Mouse (Mus musculus): ENCODE measurements at regions not wholly inside any gene's neighbourhood (a gene's known extent, or its start where the extent isn't known, plus 50 kb on each side); places are given as distances from the start of the nearest gene placed in this dataset.

DNA sequence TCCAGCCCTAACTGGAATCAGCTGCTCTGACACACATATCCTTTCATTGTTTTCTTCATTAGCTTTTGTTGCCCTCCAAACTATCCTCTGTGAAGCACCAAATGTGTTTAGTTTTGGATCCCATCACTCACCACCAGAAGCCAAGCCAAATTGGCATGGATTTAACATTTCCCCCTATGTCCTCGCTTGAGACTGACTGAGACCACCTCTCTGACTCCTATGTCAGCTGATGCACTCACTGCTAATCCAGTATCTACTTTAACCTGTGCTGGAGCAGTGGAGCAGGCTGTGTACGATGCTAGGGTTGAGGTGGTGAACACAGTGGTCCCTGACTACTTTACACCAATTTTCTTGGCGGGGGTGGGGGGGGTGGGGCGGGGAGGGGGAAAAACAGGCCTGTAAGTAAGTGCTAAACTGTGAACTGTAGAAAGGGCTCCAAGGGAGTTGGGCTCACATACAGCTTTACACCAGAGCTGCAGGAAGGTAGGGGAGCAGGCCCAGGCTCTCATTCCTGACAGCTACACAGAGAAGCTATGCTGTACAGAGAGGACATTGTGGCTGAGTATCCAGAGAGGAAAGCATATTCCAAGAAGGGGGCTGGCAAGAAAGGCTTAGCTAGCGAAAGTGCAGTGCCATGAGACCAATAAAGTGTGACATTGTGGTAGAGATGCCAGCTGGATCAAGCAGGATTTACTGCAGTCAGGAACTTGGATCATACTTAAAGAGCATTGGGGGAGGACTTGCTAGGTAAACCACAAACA lies 87.9 kb upstream of the Arhgap21 start:
- no peak for DNase-seq

DNA sequence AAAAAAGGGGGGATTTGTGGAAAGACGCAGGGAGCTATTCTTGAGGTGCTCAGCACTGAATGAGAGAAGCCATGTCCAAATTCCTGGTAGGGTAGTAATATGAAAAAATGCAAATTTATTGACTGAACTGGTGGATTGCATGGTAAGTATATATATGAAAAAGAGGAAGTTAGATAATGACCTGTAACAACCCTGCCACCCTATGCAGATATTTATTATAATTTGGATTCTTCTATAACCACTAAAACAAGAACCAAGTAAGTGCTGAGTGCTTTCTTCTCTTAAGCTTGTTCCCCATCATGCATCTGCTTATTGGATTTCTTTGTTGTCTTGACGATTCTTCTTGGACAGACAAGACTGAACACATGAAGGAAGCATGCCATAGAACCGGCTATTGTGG lies 86.7 kb upstream of the Arhgap21 start:
- no peak for TF ChIP-seq CTCF (IDR thresholded peaks at IDR 0.05; ENCODE audit: low read depth)
- Histone ChIP-seq H3K36me3 (ENCODE audit: insufficient read depth) (no peaks in the 10 kb centered on the region), H3K27me3 (ENCODE audit: insufficient read depth, low read length) (no peaks in the 10 kb centered on the region), H3K4me1 (ENCODE audit: insufficient read depth) (peaks cover 14% of the 10 kb centered on the region), H3K4me2 (ENCODE audit: low read depth) (no peak overlapping the region), H3K9ac (no peak overlapping the region), H3K27ac (ENCODE audit: low read depth, low read length) (no peak overlapping the region), H3K9me3 (ENCODE audit: low read length) (no peaks in the 10 kb centered on the region), H3K4me3 (ENCODE audit: low read depth, low read length) (no peak overlapping the region)
- DNase-seq (no peak), ATAC-seq (no peak)
- WGBS, result 91% methylated on average over 3 of the region's 3 CpGs

More for the DNA sequence above, 87.9 kb upstream of the Arhgap21 start:
- no peak overlapping the region for H3K9ac ChIP-seq
- 46% methylated on average over 5 of the region's 5 CpGs for WGBS
- no peak for TF ChIP-seq CTCF (IDR thresholded peaks at IDR 0.05; ENCODE audit: low read depth)
- no peak overlapping the region for H3K4me3 ChIP-seq (ENCODE audit: low read depth, low read length)
- ATAC-seq, result peak; percentile 23
- no peaks in the 10 kb centered on the region for H3K27me3 ChIP-seq (ENCODE audit: insufficient read depth, low read length)
- no peaks in the 10 kb centered on the region for H3K36me3 ChIP-seq (ENCODE audit: insufficient read depth)
- H3K4me1 ChIP-seq (ENCODE audit: insufficient read depth), result peaks cover 15% of the 10 kb centered on the region
- no peak overlapping the region for H3K27ac ChIP-seq (ENCODE audit: low read depth, low read length)
- no peak overlapping the region for H3K4me2 ChIP-seq (ENCODE audit: low read depth)
- H3K9me3 ChIP-seq (ENCODE audit: low read length), result no peaks in the 10 kb centered on the region

DNA sequence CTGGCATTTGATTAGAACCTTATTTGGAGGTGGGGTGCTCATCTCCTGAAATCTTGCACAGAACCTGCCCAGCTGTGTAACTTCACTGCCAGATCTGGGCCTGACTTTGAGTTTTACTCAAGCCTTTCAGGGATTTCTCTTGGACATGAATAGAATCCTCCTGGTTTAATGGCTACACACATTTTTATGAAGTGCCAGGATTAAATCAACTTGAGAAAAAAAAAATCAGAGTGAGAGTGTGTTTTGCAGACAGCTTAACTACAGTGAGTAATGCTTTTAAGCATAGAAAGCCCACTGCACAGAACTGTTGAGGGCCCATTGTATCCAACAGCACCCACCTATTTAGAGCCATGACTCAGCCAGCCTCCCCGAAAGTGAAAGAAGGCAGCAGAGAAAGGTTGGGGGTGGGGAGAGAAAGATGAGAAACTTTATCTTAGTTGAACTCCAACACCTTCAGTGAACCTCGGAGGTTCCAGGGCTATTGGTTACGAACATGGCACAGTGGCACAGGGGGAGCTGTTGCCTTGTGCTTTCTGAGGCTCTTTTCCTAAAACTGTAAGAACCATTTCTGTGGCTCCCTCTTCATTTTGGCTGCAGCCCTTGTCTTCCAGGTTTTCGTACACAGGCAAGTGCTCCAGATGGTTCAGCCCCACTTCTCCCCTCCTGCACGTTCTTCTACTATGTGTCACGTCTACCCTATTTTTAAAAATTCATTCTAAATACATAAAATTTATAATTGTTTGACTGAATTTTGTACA lies 85.8 kb upstream of the Arhgap21 start:
- no peaks in the 10 kb centered on the region for H3K27me3 ChIP-seq (ENCODE audit: insufficient read depth, low read length)
- peaks cover 5% of the 10 kb centered on the region for H3K4me1 ChIP-seq (ENCODE audit: insufficient read depth)
- no peaks in the 10 kb centered on the region for H3K9me3 ChIP-seq (ENCODE audit: low read length)
- no peak overlapping the region for H3K9ac ChIP-seq
- H3K27ac ChIP-seq (ENCODE audit: low read depth, low read length), result no peak overlapping the region
- H3K36me3 ChIP-seq (ENCODE audit: insufficient read depth), result no peaks in the 10 kb centered on the region
- ATAC-seq (no peak), DNase-seq (no peak)
- no peak overlapping the region for H3K4me2 ChIP-seq (ENCODE audit: low read depth)
- 63% methylated on average over 6 of the region's 6 CpGs for WGBS
- no peak for TF ChIP-seq CTCF (IDR thresholded peaks at IDR 0.05; ENCODE audit: low read depth)
- H3K4me3 ChIP-seq (ENCODE audit: low read depth, low read length), result no peak overlapping the region

DNA sequence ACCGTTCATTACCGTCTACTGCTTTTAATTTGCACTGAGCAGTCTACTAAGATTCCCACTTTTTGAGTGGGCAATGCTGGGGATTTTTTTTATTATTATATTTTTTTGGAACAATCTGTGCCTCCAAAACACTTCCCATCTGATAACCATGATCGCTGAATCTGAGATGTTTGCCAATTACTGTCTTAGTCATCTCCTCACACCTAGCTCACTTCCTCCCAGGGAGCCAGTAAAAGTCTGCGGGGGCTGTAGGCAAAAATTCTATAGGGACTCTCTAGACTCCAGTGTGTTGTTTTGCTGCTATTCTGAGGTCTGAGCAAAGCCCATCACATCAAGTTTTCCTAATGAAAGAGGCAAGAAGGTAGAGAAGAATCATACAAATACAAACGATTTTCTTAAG lies 84.9 kb upstream of the Arhgap21 start:
- WGBS, result 87% methylated on average over 5 of the region's 5 CpGs
- no peak for TF ChIP-seq CTCF (IDR thresholded peaks at IDR 0.05; ENCODE audit: low read depth)

DNA sequence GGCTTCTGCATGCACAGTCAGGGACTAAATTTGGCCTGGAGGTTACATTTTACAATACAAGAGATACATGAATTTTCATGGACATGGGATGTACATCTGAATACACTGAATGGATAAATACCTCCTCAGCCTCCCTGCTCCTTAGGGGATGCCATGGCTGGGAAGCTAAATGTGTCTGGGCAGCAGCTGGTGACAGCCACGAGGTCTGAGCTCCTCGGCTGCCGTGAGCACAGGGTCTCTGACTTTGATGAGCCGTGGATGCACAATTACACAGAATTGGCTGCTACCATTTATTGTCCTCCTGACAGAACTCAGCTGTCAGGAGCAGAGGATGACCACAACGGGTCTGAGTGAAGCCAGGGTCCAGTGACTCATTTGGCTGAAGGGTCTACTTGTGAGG lies 80.3 kb upstream of the Arhgap21 start:
- no peak for DNase-seq
- H3K4me1 ChIP-seq (ENCODE audit: insufficient read depth), result no peaks in the 10 kb centered on the region
- no peak overlapping the region for H3K4me3 ChIP-seq (ENCODE audit: low read depth, low read length)
- H3K4me2 ChIP-seq (ENCODE audit: low read depth), result no peak overlapping the region
- H3K27me3 ChIP-seq (ENCODE audit: insufficient read depth, low read length), result no peaks in the 10 kb centered on the region
- TF ChIP-seq CTCF (IDR thresholded peaks at IDR 0.05; ENCODE audit: low read depth), result no peak
- ATAC-seq, result no peak
- H3K36me3 ChIP-seq (ENCODE audit: insufficient read depth), result no peaks in the 10 kb centered on the region
- H3K9ac ChIP-seq, result no peak overlapping the region
- no peak overlapping the region for H3K27ac ChIP-seq (ENCODE audit: low read depth, low read length)
- no peaks in the 10 kb centered on the region for H3K9me3 ChIP-seq (ENCODE audit: low read length)
- 59% methylated on average over 5 of the region's 5 CpGs for WGBS

More for the DNA sequence above, 84.9 kb upstream of the Arhgap21 start:
- DNase-seq, result no peak
- H3K4me3 ChIP-seq (ENCODE audit: low read depth, low read length), result no peak overlapping the region
- H3K4me2 ChIP-seq (ENCODE audit: low read depth), result no peak overlapping the region
- H3K36me3 ChIP-seq (ENCODE audit: insufficient read depth), result no peaks in the 10 kb centered on the region
- H3K9ac ChIP-seq, result no peak overlapping the region
- H3K27me3 ChIP-seq (ENCODE audit: insufficient read depth, low read length), result no peaks in the 10 kb centered on the region
- ATAC-seq, result no peak
- H3K27ac ChIP-seq (ENCODE audit: low read depth, low read length), result no peak overlapping the region
- H3K9me3 ChIP-seq (ENCODE audit: low read length), result no peaks in the 10 kb centered on the region
- no peaks in the 10 kb centered on the region for H3K4me1 ChIP-seq (ENCODE audit: insufficient read depth)

DNA sequence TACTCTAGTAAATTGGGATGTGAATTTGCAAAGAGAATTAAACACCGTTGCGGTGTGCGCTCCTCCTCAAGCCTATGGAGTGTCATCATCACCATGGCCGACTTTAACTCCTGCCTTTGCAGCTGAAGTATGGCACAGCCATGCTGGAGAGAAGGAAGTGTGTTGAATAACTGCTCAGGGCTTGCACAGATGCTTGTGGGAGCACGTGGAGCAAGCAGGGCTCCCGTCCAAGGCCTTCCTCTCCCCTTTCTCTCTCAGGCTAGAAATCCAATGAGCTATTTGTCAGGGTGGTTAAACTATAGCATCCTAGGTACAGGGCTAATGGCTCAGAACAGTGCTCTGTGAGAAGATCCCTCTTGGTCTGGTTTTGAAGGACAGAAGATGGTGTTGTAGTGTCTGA lies 79.5 kb upstream of the Arhgap21 start:
- Histone ChIP-seq H3K27me3 (ENCODE audit: insufficient read depth, low read length) (no peaks in the 10 kb centered on the region), H3K27ac (ENCODE audit: low read depth, low read length) (no peak overlapping the region), H3K4me2 (ENCODE audit: low read depth) (no peak overlapping the region), H3K4me1 (ENCODE audit: insufficient read depth) (no peaks in the 10 kb centered on the region), H3K9ac (no peak overlapping the region), H3K36me3 (ENCODE audit: insufficient read depth) (no peaks in the 10 kb centered on the region), H3K9me3 (ENCODE audit: low read length) (no peaks in the 10 kb centered on the region), H3K4me3 (ENCODE audit: low read depth, low read length) (no peak overlapping the region)
- WGBS, result 80% methylated on average over 6 of the region's 6 CpGs
- ATAC-seq (no peak), DNase-seq (no peak)
- TF ChIP-seq CTCF (IDR thresholded peaks at IDR 0.05; ENCODE audit: low read depth), result no peak

DNA sequence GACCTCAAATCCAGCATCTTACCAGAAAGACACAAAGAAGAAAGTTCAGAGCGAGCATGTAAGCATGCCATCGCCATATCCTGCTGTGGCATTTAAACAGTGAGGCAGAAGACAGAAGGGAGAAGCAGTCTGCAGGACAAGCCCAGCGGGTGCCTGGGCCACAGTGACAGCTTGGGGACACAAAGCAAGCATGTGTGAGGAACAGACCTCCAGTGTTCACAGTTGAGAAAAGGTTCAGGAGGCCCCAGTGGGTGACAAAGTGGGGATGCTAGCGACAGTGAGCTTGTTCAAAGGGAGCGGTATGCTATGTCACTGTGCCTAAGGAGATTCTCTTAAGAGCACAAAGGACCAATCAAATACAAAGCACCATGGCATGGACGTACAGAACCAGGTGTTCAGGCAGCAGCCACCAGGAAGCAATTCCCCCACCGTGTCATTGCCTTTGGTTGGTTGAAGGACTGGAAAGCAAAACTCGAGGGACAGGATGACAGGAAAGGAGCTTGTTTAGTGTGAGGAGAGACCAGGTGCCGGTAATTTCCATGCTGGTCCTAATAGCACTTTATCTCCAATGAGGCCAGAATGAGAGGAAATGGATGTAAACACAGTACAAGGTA lies 77.9 kb upstream of the Arhgap21 start:
- TF ChIP-seq CTCF (IDR thresholded peaks at IDR 0.05; ENCODE audit: low read depth), result no peak
- WGBS, result 47% methylated on average over 9 of the region's 9 CpGs
- no peaks in the 10 kb centered on the region for H3K27me3 ChIP-seq (ENCODE audit: insufficient read depth, low read length)
- no peak overlapping the region for H3K27ac ChIP-seq (ENCODE audit: low read depth, low read length)
- no peak overlapping the region for H3K4me2 ChIP-seq (ENCODE audit: low read depth)
- ATAC-seq (no peak), DNase-seq (no peak)
- no peaks in the 10 kb centered on the region for H3K9me3 ChIP-seq (ENCODE audit: low read length)
- H3K4me1 ChIP-seq (ENCODE audit: insufficient read depth), result no peaks in the 10 kb centered on the region
- no peak overlapping the region for H3K4me3 ChIP-seq (ENCODE audit: low read depth, low read length)
- H3K9ac ChIP-seq, result no peak overlapping the region
- H3K36me3 ChIP-seq (ENCODE audit: insufficient read depth), result no peaks in the 10 kb centered on the region

Data from forebrain, postnatal 0 days (tissue).